11 mouse cellular contexts compared by ENCODE assay signal in the genomic region with DNA sequence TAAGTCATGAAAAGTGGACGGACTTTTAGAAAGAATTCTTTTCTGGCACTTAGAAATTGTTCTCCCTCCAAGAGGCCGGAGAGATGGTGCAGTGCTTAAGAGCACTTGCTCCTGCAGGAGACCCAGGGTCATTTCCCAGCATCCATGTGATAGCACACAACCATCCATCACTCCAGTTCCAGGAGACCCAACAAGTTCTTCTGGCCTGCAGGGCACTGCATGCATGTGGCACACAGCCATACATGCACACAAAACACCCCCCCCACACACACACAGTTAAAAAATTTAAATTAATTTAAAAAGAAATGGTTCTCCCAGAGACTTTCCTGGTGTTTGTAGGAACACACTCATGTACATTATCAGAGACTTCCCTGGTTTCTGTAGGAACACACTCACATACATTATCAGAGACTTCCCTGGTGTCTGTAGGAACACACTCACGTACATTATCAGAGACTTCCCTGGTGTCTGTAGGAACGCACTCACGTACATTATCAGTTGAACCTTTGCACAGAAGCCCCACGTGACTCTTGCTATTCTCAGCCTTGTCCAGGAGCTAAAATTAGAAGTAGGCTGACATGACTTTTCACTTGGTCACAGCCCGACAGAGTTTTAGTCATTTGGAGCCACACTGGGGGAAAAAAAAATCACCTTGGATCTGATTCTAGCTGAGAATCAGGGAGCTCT. TPM values are rescaled to one million over a fixed set of nuclear protein-coding genes. Genes with fewer than 3 reads are reported as not detected.
DNase-seq lines count a peak whose midpoint lies in the region; ATAC-seq and TF ChIP-seq lines count a peak whose summit lies in the region.
"Had no signal": no experiment of that assay in that cellular context is flagged by ENCODE, and none has a peak within 500 bp of the region (broad histone marks: within the 10 kb centered on the region; RNA-seq: fewer than 3 reads in every experiment).

A gene (plus strand): TSS at position 566 of the 687 bp plus-strand sequence.

- H3K9ac ChIP-seq in intestine, postnatal 0 days (ENCODE audit: low read depth, low read length) = no peak within 1 kb of the TSS
- H3K9ac ChIP-seq: neural tube, embryonic 13.5 days had no signal

- peak within 1 kb of the TSS; percentile 59; the same call in 1 of the 2 replicates for H3K27ac ChIP-seq in bone marrow, adult 2 months (ENCODE audit: control insufficient read depth, insufficient read depth, low read depth, low read length, poor library complexity)
- H3K27ac ChIP-seq in intestine, postnatal 0 days (ENCODE audit: low read depth, low read length) = peak within 1 kb of the TSS; percentile 63
- H3K27ac ChIP-seq: neural tube, embryonic 13.5 days had no signal

- H3K27me3 ChIP-seq in intestine, postnatal 0 days (replicated peaks; ENCODE audit: control insufficient read depth, insufficient read depth, low read length) = no peaks in the 10 kb centered on the region
- H3K27me3 ChIP-seq: neural tube, embryonic 13.5 days; Patski had no signal

- no peak for TF ChIP-seq CTCF in bone marrow, adult 2 months (IDR thresholded peaks at IDR 0.05; ENCODE audit: control insufficient read depth, insufficient read depth, low read length)
- no peak for TF ChIP-seq CTCF in intestine, postnatal 0 days (IDR thresholded peaks at IDR 0.05; ENCODE audit: low read depth)

- H3K4me1 ChIP-seq in bone marrow, adult 2 months (ENCODE audit: control insufficient read depth, insufficient read depth, low read length) = 0 out of 2 replicates have a peak, but pooled peaks cover 1% of the 10 kb centered on the region
- no peaks in the 10 kb centered on the region for H3K4me1 ChIP-seq in intestine, postnatal 0 days (replicated peaks; ENCODE audit: control insufficient read depth, insufficient read depth, low read length)
- H3K4me1 ChIP-seq: neural tube, embryonic 13.5 days had no signal

- H3K9me3 ChIP-seq in intestine, postnatal 0 days (ENCODE audit: control insufficient read depth) = no peaks in the 10 kb centered on the region
- H3K9me3 ChIP-seq: neural tube, embryonic 13.5 days had no signal

- 28% methylated on average over 7 of the region's 7 CpGs for WGBS in bone marrow, adult 2 months
- WGBS in intestine, postnatal 0 days = 31% methylated on average over 7 of the region's 7 CpGs

- no peak for TF ChIP-seq POLR2A in bone marrow, adult 2 months (IDR thresholded peaks at IDR 0.05; ENCODE audit: borderline replicate concordance, control insufficient read depth, low read depth, low read length)

- DNase-seq in 3T3-L1 (ENCODE audit: low read depth, low spot score) = peak; percentile 36
- no peak for DNase-seq in ovary, postnatal 14 days (ENCODE audit: low spot score)
- no peak for DNase-seq in Muller cell, postnatal 12 days (ENCODE audit: inconsistent ontology term)
- no peak for DNase-seq in cerebellum, adult 11-12 months
- no peak for DNase-seq in thymus, adult 18-20 months
- DNase-seq: layer of hippocampus, postnatal 36 days had no signal

- peak; percentile 52 for ATAC-seq in granulocyte monocyte progenitor cell, adult 5-6 weeks (replicated peaks; ENCODE audit: poor library complexity, severe bottlenecking)
- ATAC-seq in intestine, postnatal 0 days = peak; percentile 91
- ATAC-seq: Patski had no signal

- peak within 1 kb of the TSS; percentile 57 for H3K4me2 ChIP-seq in intestine, postnatal 0 days (replicated peaks; ENCODE audit: low read depth)
- H3K4me2 ChIP-seq: neural tube, embryonic 13.5 days had no signal

- H3K4me3 ChIP-seq in bone marrow, adult 2 months (replicated peaks; ENCODE audit: control insufficient read depth, low read depth, low read length) = peak within 1 kb of the TSS; percentile 63
- peak within 1 kb of the TSS; percentile 35 for H3K4me3 ChIP-seq in intestine, postnatal 0 days (ENCODE audit: low read depth, low read length)
- H3K4me3 ChIP-seq: neural tube, embryonic 13.5 days had no signal

- H3K36me3 ChIP-seq in intestine, postnatal 0 days (ENCODE audit: control insufficient read depth, insufficient read depth) = no peaks in the 10 kb centered on the region
- H3K36me3 ChIP-seq: neural tube, embryonic 13.5 days had no signal

RNA-seq across cellular contexts. Expression of the gene that starts here (rescaled TPM):
- 3.4 and 4.2 TPM in 2 replicates for polyA plus RNA-seq in bone marrow, adult 2 months (2011; ENCODE audit: insufficient read depth, insufficient read length, low replicate concordance, missing spikeins)
- 0.39 and 1.2 TPM in 2 replicates for total RNA-seq in granulocyte monocyte progenitor cell, adult 5-6 weeks (2014; fragmentation: Nextera tagmentation)
- 0.65 and 1.5 TPM in 2 replicates for total RNA-seq in granulocyte monocyte progenitor cell, adult 5-6 weeks (2017)
- polyA plus RNA-seq in intestine, postnatal 0 days (2015; fragmentation: Nextera tagmentation; extraction: Ambion mirVana) = 5.2 and 5.4 TPM in 2 replicates
- total RNA-seq: layer of hippocampus, postnatal 36 days had no signal
